Mouse (Mus musculus) embryonic facial prominence, embryonic 14.5 days (tissue): ENCODE measurements at regions not wholly inside any gene's neighbourhood (a gene's known extent, or its start where the extent isn't known, plus 50 kb on each side); places are given as distances from the start of the nearest gene placed in this dataset.
A peak's percentile ranks its signal among the peaks of the same experiment; 100 is the strongest.

Source experiments
- ATAC-seq: fragments of 200-750 bp; cut with Nextera tagmentation; 2 replicates; pipeline ENCODE4 v1.8.0; 2017; ENCODE audit warnings: low read depth, moderate number of reproducible peaks, moderate TSS enrichment
- DNase-seq: peaks from one replicate; pipeline ENCODE4 v3.0.0-alpha.2; 2015; ENCODE audit warnings: low spot score
- H3K27ac ChIP-seq: fragments of 300-500 bp; sonication (generic); replicated peaks from 2 replicates; pipeline ENCODE4 v1.5.1; 2014; ENCODE audit warnings: low read depth, mild to moderate bottlenecking, low read length, moderate library complexity
- H3K27me3 ChIP-seq: fragments of 300-500 bp; sonication (generic); replicated peaks from 2 replicates; pipeline ENCODE4 v1.6.1; 2014; ENCODE audit warnings: low read length; ENCODE audit not compliant: control insufficient read depth, insufficient read depth
- H3K36me3 ChIP-seq: fragments of 300-500 bp; sonication (generic); 2 replicates; pipeline ENCODE4 v1.6.1; 2014; ENCODE audit warnings: low read length, mixed read lengths; ENCODE audit not compliant: control insufficient read depth, insufficient read depth
- H3K4me1 ChIP-seq: fragments of 300-500 bp; sonication (generic); 2 replicates; pipeline ENCODE4 v1.6.1; 2014; ENCODE audit warnings: antibody characterized with exemption, low read length; ENCODE audit not compliant: control insufficient read depth, insufficient read depth
- H3K4me2 ChIP-seq: fragments of 300-500 bp; sonication (generic); 2 replicates; pipeline ENCODE4 v1.6.1; 2014; ENCODE audit warnings: low read depth, mild to moderate bottlenecking, low read length, moderate library complexity, mixed read lengths
- H3K4me3 ChIP-seq: fragments of 300-500 bp; sonication (generic); 2 replicates; pipeline ENCODE4 v1.5.1; 2014; ENCODE audit warnings: low read depth, mild to moderate bottlenecking, low read length
- H3K9ac ChIP-seq: fragments of 300-500 bp; sonication (generic); 2 replicates; pipeline ENCODE4 v1.6.1; 2014; ENCODE audit warnings: low read depth, mild to moderate bottlenecking, low read length, moderate library complexity, mixed read lengths
- H3K9me3 ChIP-seq: fragments of 300-500 bp; sonication (generic); 2 replicates; pipeline ENCODE4 v1.6.1; 2016; ENCODE audit warnings: low read length; ENCODE audit not compliant: control insufficient read depth
- WGBS: fragments of 180-500 bp; shearing (Covaris S2); extraction: QIAGEN DNeasy Blood & Tissue Kit; methylation state at CpG from one replicate; pipeline ENCODE4 v1.1.7; 2014; 5-methylcytosine and 5-hydroxymethylcytosine counted together

DNA sequence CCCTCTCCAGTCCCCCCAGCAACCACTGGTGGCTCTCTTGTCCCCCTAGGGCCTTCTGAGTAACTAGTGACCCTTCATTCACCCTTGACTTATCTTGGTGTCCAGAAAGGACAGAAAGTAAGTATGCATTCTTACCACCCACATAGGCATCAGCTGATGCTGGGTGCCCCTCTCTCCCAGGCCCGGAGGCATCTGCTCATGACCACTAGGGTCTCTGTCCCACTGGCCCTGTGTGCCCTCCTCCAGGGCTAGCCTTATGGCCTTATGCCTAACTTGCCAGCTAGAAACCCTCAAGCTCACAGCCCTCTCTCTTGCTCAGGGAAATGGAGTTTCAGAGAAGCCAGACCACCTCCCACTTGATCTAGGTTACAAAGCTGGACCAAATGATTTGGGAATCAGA, 89.2 kb upstream of the Unc5b start:
- ATAC-seq (no peak), DNase-seq (no peak)
- Histone ChIP-seq H3K9me3 (no peaks in the 10 kb centered on the region), H3K27ac (no peak overlapping the region), H3K4me1 (no peaks in the 10 kb centered on the region), H3K9ac (no peak overlapping the region), H3K4me2 (no peak overlapping the region), H3K4me3 (no peak overlapping the region), H3K36me3 (no peaks in the 10 kb centered on the region), H3K27me3 (no peaks in the 10 kb centered on the region)
- 83% methylated on average over 1 of the region's 1 CpGs for WGBS

GRCm38 (mm10) chr10:60918020-60918419, 86.6 kb upstream of the Unc5b start:
- H3K9me3 ChIP-seq = no peaks in the 10 kb centered on the region
- H3K27me3 ChIP-seq = no peaks in the 10 kb centered on the region
- H3K27ac ChIP-seq = no peak overlapping the region
- no peaks in the 10 kb centered on the region for H3K4me1 ChIP-seq
- H3K4me2 ChIP-seq = no peak overlapping the region
- no peak overlapping the region for H3K4me3 ChIP-seq
- no peaks in the 10 kb centered on the region for H3K36me3 ChIP-seq
- 12% methylated on average over 8 of the region's 8 CpGs for WGBS
- H3K9ac ChIP-seq = no peak overlapping the region
- ATAC-seq (no peak), DNase-seq (no peak)

GRCm38 (mm10) chr10:60914391-60914790, 83.0 kb upstream of the Unc5b start:
- no peak overlapping the region for H3K27ac ChIP-seq
- DNase-seq (peak; percentile 65), ATAC-seq (no peak)
- no peaks in the 10 kb centered on the region for H3K4me1 ChIP-seq
- H3K27me3 ChIP-seq = no peaks in the 10 kb centered on the region
- no peak overlapping the region for H3K4me3 ChIP-seq
- no peak overlapping the region for H3K4me2 ChIP-seq
- no peak overlapping the region for H3K9ac ChIP-seq
- H3K36me3 ChIP-seq = no peaks in the 10 kb centered on the region
- 21% methylated on average over 7 of the region's 7 CpGs for WGBS
- H3K9me3 ChIP-seq = no peaks in the 10 kb centered on the region

DNA sequence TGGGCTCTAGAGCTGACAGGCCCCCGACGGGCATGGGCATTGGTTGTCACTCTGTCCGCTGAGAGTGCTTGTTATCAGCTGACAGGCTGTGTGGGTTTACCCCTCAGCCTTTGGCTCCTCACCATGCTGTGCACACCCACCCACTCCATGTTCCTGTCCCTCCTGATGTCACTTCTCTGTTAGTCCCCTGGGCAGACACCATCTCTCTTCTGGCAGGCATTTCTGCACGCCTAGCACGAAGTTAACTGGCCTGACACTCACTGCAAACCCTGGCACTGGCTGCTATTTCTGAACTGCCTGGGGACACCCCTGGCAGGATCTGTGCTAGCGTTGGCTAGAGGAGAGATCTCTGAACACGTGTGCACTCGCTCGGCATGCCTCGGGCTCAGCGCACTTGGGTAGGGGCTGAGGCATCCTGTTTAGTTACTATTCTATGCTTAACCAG, 82.1 kb upstream of the Unc5b start:
- DNase-seq = no peak
- Histone ChIP-seq H3K27ac (no peak overlapping the region), H3K4me1 (no peaks in the 10 kb centered on the region), H3K4me2 (no peak overlapping the region), H3K36me3 (no peaks in the 10 kb centered on the region), H3K27me3 (no peaks in the 10 kb centered on the region), H3K9ac (no peak overlapping the region), H3K9me3 (no peaks in the 10 kb centered on the region), H3K4me3 (no peak overlapping the region)
- no peak for ATAC-seq
- WGBS = 74% methylated on average over 11 of the region's 11 CpGs

DNA sequence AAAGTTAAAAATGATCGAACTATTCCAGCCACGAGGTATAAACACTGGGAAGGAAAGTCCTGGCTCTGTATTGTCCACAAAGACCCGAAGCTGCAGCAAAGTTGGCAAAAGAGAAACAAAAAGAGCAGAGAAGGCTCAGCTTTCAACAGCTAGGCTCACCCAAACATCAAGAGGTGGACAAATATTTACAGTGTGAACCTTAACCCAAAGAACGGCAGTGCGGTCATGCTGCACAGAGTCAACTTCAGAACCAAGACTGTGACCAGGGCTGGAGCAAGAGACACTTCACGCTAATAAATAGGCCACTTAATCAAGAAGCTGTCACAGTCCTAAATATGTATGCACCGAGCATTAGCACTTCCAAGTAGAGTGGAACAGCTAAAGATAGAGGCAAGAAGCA, 73.0 kb upstream of the Unc5b start:
- no peak overlapping the region for H3K27ac ChIP-seq
- WGBS = 74% methylated on average over 7 of the region's 7 CpGs
- no peak overlapping the region for H3K4me3 ChIP-seq
- no peaks in the 10 kb centered on the region for H3K27me3 ChIP-seq
- 0 out of 2 replicates have a peak, but pooled peaks cover 4% of the 10 kb centered on the region for H3K9me3 ChIP-seq
- H3K9ac ChIP-seq = no peak overlapping the region
- no peak overlapping the region for H3K4me2 ChIP-seq
- H3K36me3 ChIP-seq = no peaks in the 10 kb centered on the region
- H3K4me1 ChIP-seq = no peaks in the 10 kb centered on the region
- DNase-seq (no peak), ATAC-seq (no peak)

- WGBS = 80% methylated on average over 2 of the region's 2 CpGs
- Histone ChIP-seq H3K9ac (no peak overlapping the region), H3K9me3 (no peaks in the 10 kb centered on the region), H3K4me2 (no peak overlapping the region), H3K4me3 (no peak overlapping the region), H3K36me3 (no peaks in the 10 kb centered on the region), H3K4me1 (no peaks in the 10 kb centered on the region), H3K27me3 (no peaks in the 10 kb centered on the region), H3K27ac (no peak overlapping the region)
- ATAC-seq (no peak), DNase-seq (no peak)
Measured at GRCm38 (mm10) chr10:60900992-60901391, 69.6 kb upstream of the Unc5b start.

- Histone ChIP-seq H3K27me3 (no peaks in the 10 kb centered on the region), H3K36me3 (no peaks in the 10 kb centered on the region), H3K4me3 (no peak overlapping the region), H3K9me3 (no peaks in the 10 kb centered on the region), H3K4me1 (no peaks in the 10 kb centered on the region), H3K9ac (no peak overlapping the region), H3K27ac (no peak overlapping the region), H3K4me2 (no peak overlapping the region)
- 35% methylated on average over 4 of the region's 4 CpGs for WGBS
- peak; percentile 19 for DNase-seq
- peak; percentile 57; the same call in 1 of the 2 replicates for ATAC-seq
Measured at GRCm38 (mm10) chr10:60893810-60894147, 62.4 kb upstream of the Unc5b start.

DNA sequence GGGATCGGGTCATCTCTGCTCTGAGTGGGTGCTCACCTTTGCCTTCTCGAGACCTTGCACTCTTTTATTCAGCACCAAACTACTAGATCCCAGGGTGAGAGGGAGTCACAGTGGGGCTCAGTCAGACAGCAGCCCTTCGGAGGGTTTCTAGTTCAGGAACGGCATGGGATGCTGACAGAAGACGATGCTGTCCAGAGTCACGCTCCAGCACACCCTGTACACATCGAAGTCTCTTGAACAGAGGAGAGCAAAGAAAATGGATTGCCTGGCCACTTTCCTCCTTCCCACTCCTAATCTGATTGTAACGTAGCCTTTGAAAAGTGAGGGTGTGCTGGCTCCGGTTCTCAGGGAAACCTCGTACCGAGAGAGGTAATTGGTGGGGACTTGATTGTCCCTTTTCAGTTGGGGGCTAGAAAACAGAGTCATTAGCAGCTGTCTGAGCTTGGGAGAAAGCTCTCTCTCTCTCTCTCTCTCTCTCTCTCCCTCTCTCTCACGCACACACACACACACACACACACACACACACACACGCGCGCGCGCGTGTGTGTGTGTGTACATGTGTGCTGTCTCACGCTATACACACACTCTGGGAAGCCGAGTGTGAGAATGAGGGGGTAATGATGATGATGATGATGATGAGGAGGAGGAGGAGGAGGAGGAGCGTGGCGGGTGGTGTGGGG, 61.9 kb upstream of the Unc5b start:
- no peak for DNase-seq
- Histone ChIP-seq H3K4me2 (no peak overlapping the region), H3K27me3 (no peaks in the 10 kb centered on the region), H3K9ac (no peak overlapping the region), H3K4me1 (no peaks in the 10 kb centered on the region), H3K27ac (no peak overlapping the region), H3K36me3 (no peaks in the 10 kb centered on the region), H3K9me3 (no peaks in the 10 kb centered on the region), H3K4me3 (no peak overlapping the region)
- WGBS = 63% methylated on average over 22 of the region's 22 CpGs
- ATAC-seq = no peak

DNA sequence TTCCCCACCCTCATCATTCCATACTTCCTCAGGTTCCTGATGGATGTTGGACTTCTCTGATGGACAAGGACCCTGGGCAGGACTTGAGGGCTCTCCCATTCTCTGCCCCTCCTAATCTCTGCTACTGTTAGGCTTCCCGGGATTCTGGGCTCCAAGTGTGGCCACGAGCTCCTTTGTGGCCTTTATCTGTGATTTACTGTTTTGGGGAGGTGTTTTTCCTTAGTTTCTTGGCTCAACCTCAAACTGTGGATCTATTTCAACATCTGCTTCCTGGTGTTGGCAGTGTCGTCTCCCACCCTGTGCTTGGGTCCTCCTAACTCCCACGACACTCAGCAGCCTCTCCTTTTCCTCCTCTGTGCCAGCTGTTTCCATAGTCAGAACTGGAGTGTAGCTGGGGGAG, 61.3 kb upstream of the Unc5b start:
- Histone ChIP-seq H3K36me3 (no peaks in the 10 kb centered on the region), H3K9ac (no peak overlapping the region), H3K9me3 (no peaks in the 10 kb centered on the region), H3K4me1 (no peaks in the 10 kb centered on the region), H3K27me3 (no peaks in the 10 kb centered on the region), H3K4me3 (no peak overlapping the region), H3K27ac (no peak overlapping the region), H3K4me2 (no peak overlapping the region)
- ATAC-seq (no peak), DNase-seq (no peak)
- 45% methylated on average over 4 of the region's 4 CpGs for WGBS
